Mouse (Mus musculus) liver, adult 2 months (tissue): ENCODE measurements around the gene Fam240a.

ENCODE experiments used
- CTCF ChIP-seq: fragments of 200-500 bp; IDR thresholded peaks from 2 replicates; pipeline ENCODE4 v1.5.1; 2011; ENCODE audit warnings: low read depth, low read length, control low read depth
- POLR2A ChIP-seq: fragments of 200-500 bp; IDR thresholded peaks from 2 replicates; pipeline ENCODE4 v1.6.1; 2011; ENCODE audit warnings: low read length, control low read depth; ENCODE audit not compliant: insufficient read depth; ENCODE audit errors: extremely low read depth

GRCm38 (mm10) chr9:110922759-110923158, 6.1 kb upstream of the Fam240a start:
- peak; percentile 95 for TF ChIP-seq CTCF
- no peak for TF ChIP-seq POLR2A
